Mouse (Mus musculus) thymus, adult 2 months (tissue): ENCODE measurements around the gene Pdhx.

Experiments used
- CTCF ChIP-seq: fragments of 200-500 bp; IDR thresholded peaks from 2 replicates; pipeline ENCODE4 v1.5.1; 2012; ENCODE audit warnings: mild to moderate bottlenecking, control low read depth, low read length, moderate library complexity, borderline replicate concordance; ENCODE audit not compliant: control insufficient read depth, poor library complexity, insufficient read depth; ENCODE audit errors: extremely low read depth
- POLR2A ChIP-seq: fragments of 200-500 bp; IDR thresholded peaks from 2 replicates; pipeline ENCODE4 v1.6.1; 2012; ENCODE audit warnings: mild to moderate bottlenecking, low read length, control low read depth, moderate library complexity; ENCODE audit not compliant: control insufficient read depth, poor library complexity, insufficient read depth; ENCODE audit errors: extremely low read depth

GRCm38 (mm10) chr2:103022728-103023127 lies 50.6 kb downstream of the Pdhx start:
- TF ChIP-seq POLR2A (no peak), CTCF (no peak)
